Mouse (Mus musculus): ENCODE measurements around the gene Lgr4.

GRCm38 (mm10) chr2:109995061-109995460 is 77.6 kb downstream of the Lgr4 start:
- TF ChIP-seq CTCF (conservative IDR thresholded peaks at IDR 0.05; ENCODE audit: low read length) (no peak), NANOG (IDR thresholded peaks at IDR 0.05; ENCODE audit: borderline replicate concordance, low read length) (no peak)
